Mouse (Mus musculus): ENCODE results near the gene Cdca7l. TPM values are rescaled to one million over a fixed set of nuclear protein-coding genes. Genes with fewer than 3 reads are reported as not detected.

Gene Cdca7l
- polyA plus RNA-seq, 1 experiment from 2014 or later: 6.7 TPM

- no peaks in the 10 kb centered on the region for H3K36me3 ChIP-seq (ENCODE audit: insufficient read depth, low read length)
- H3K4me2 ChIP-seq (replicated peaks; ENCODE audit: low read depth, low read length): no peak overlapping the region
- TF ChIP-seq CTCF (IDR thresholded peaks at IDR 0.05) (no peak), EP300 (IDR thresholded peaks at IDR 0.05) (no peak)
- no peak overlapping the region for H3K9ac ChIP-seq (replicated peaks; ENCODE audit: low read depth)
- no peaks in the 10 kb centered on the region for H3K4me1 ChIP-seq (ENCODE audit: insufficient read depth, low read depth, low read length)
- no peak overlapping the region for H3K27ac ChIP-seq (ENCODE audit: low read length)
- H3K4me3 ChIP-seq (ENCODE audit: low read depth, low read length): no peak overlapping the region
- no peak for ATAC-seq
- no peaks in the 10 kb centered on the region for H3K27me3 ChIP-seq (replicated peaks; ENCODE audit: insufficient read depth, low read length)
- WGBS: 82% methylated on average over 4 of the region's 4 CpGs
- no peaks in the 10 kb centered on the region for H3K9me3 ChIP-seq (ENCODE audit: low read length)
- DNase-seq (ENCODE audit: low spot score): no peak
Observed at GRCm38 (mm10) chr12:117837376-117837775, 33.3 kb downstream of the Cdca7l start.

GRCm38 (mm10) chr12:117840705-117841104, 36.6 kb downstream of the Cdca7l start:
- peaks cover 5% of the 10 kb centered on the region; the same call in 1 of the 2 replicates for H3K4me1 ChIP-seq (ENCODE audit: insufficient read depth, low read depth, low read length)
- ATAC-seq (no peak), DNase-seq (ENCODE audit: low spot score) (no peak)
- H3K4me2 ChIP-seq (replicated peaks; ENCODE audit: low read depth, low read length): no peak overlapping the region
- H3K9ac ChIP-seq (replicated peaks; ENCODE audit: low read depth): no peak overlapping the region
- H3K9me3 ChIP-seq (ENCODE audit: low read length): no peaks in the 10 kb centered on the region
- H3K4me3 ChIP-seq (ENCODE audit: low read depth, low read length): no peak overlapping the region
- no peaks in the 10 kb centered on the region for H3K36me3 ChIP-seq (ENCODE audit: insufficient read depth, low read length)
- TF ChIP-seq EP300 (IDR thresholded peaks at IDR 0.05) (no peak), CTCF (IDR thresholded peaks at IDR 0.05) (no peak)
- WGBS: 63% methylated on average over 1 of the region's 1 CpGs
- no peaks in the 10 kb centered on the region for H3K27me3 ChIP-seq (replicated peaks; ENCODE audit: insufficient read depth, low read length)
- no peak overlapping the region for H3K27ac ChIP-seq (ENCODE audit: low read length)

- Histone ChIP-seq H3K4me1 (ENCODE audit: insufficient read depth, low read depth, low read length) (peaks cover 5% of the 10 kb centered on the region; the same call in 1 of the 2 replicates), H3K9ac (replicated peaks; ENCODE audit: low read depth) (no peak overlapping the region), H3K27ac (ENCODE audit: low read length) (no peak overlapping the region), H3K4me3 (ENCODE audit: low read depth, low read length) (no peak overlapping the region), H3K9me3 (ENCODE audit: low read length) (no peaks in the 10 kb centered on the region), H3K27me3 (replicated peaks; ENCODE audit: insufficient read depth, low read length) (no peaks in the 10 kb centered on the region), H3K36me3 (ENCODE audit: insufficient read depth, low read length) (no peaks in the 10 kb centered on the region), H3K4me2 (replicated peaks; ENCODE audit: low read depth, low read length) (no peak overlapping the region)
- DNase-seq (ENCODE audit: low spot score) (no peak), ATAC-seq (no peak)
- WGBS: 90% methylated on average over 1 of the region's 1 CpGs
- no peak for TF ChIP-seq EP300 (IDR thresholded peaks at IDR 0.05)
- no peak for TF ChIP-seq CTCF (IDR thresholded peaks at IDR 0.05)
Observed at GRCm38 (mm10) chr12:117842676-117843075, 38.6 kb downstream of the Cdca7l start.

GRCm38 (mm10) chr12:117843302-117844074, 39.4 kb downstream of the Cdca7l start:
- TF ChIP-seq CTCF (IDR thresholded peaks at IDR 0.05): no peak
- no peak for TF ChIP-seq EP300 (IDR thresholded peaks at IDR 0.05)
- Histone ChIP-seq H3K9me3 (ENCODE audit: low read length) (no peaks in the 10 kb centered on the region), H3K27ac (ENCODE audit: low read length) (no peak overlapping the region), H3K9ac (replicated peaks; ENCODE audit: low read depth) (peak overlapping the region; percentile 58), H3K4me1 (ENCODE audit: insufficient read depth, low read depth, low read length) (peaks cover 5% of the 10 kb centered on the region; the same call in 1 of the 2 replicates), H3K4me3 (ENCODE audit: low read depth, low read length) (peak overlapping the region; percentile 64), H3K36me3 (ENCODE audit: insufficient read depth, low read length) (no peaks in the 10 kb centered on the region), H3K4me2 (replicated peaks; ENCODE audit: low read depth, low read length) (peak overlapping the region; percentile 100), H3K27me3 (replicated peaks; ENCODE audit: insufficient read depth, low read length) (no peaks in the 10 kb centered on the region)
- under 1% methylated on average over 58 of the region's 75 CpGs for WGBS
- peak; percentile 68 for DNase-seq (ENCODE audit: low spot score)
- peak; percentile 94 for ATAC-seq

- WGBS: 2% methylated on average over 15 of the region's 15 CpGs
- H3K36me3 ChIP-seq (ENCODE audit: insufficient read depth, low read length): no peaks in the 10 kb centered on the region
- no peak overlapping the region for H3K27ac ChIP-seq (ENCODE audit: low read length)
- ATAC-seq (no peak), DNase-seq (ENCODE audit: low spot score) (no peak)
- TF ChIP-seq EP300 (IDR thresholded peaks at IDR 0.05): no peak
- no peak for TF ChIP-seq CTCF (IDR thresholded peaks at IDR 0.05)
- H3K4me2 ChIP-seq (replicated peaks; ENCODE audit: low read depth, low read length): peak overlapping the region; percentile 100
- peak overlapping the region; percentile 58 for H3K9ac ChIP-seq (replicated peaks; ENCODE audit: low read depth)
- H3K27me3 ChIP-seq (replicated peaks; ENCODE audit: insufficient read depth, low read length): no peaks in the 10 kb centered on the region
- peaks cover 5% of the 10 kb centered on the region; the same call in 1 of the 2 replicates for H3K4me1 ChIP-seq (ENCODE audit: insufficient read depth, low read depth, low read length)
- no peaks in the 10 kb centered on the region for H3K9me3 ChIP-seq (ENCODE audit: low read length)
- peak overlapping the region; percentile 64 for H3K4me3 ChIP-seq (ENCODE audit: low read depth, low read length)
Observed at GRCm38 (mm10) chr12:117844075-117844408, 40.0 kb downstream of the Cdca7l start.

GRCm38 (mm10) chr12:117844917-117845316, 40.8 kb downstream of the Cdca7l start:
- Histone ChIP-seq H3K27ac (ENCODE audit: low read length) (no peak overlapping the region), H3K4me1 (ENCODE audit: insufficient read depth, low read depth, low read length) (peaks cover 5% of the 10 kb centered on the region; the same call in 1 of the 2 replicates), H3K9ac (replicated peaks; ENCODE audit: low read depth) (no peak overlapping the region), H3K36me3 (ENCODE audit: insufficient read depth, low read length) (no peaks in the 10 kb centered on the region), H3K9me3 (ENCODE audit: low read length) (no peaks in the 10 kb centered on the region), H3K27me3 (replicated peaks; ENCODE audit: insufficient read depth, low read length) (no peaks in the 10 kb centered on the region), H3K4me2 (replicated peaks; ENCODE audit: low read depth, low read length) (no peak overlapping the region), H3K4me3 (ENCODE audit: low read depth, low read length) (no peak overlapping the region)
- no peak for DNase-seq (ENCODE audit: low spot score)
- WGBS: 33% methylated on average over 2 of the region's 2 CpGs
- no peak for ATAC-seq
- no peak for TF ChIP-seq EP300 (IDR thresholded peaks at IDR 0.05)
- TF ChIP-seq CTCF (IDR thresholded peaks at IDR 0.05): no peak
